Mouse (Mus musculus): Measurements from ENCODE around the gene Rras.
A peak's percentile ranks its signal among the peaks of the same experiment; 100 is the strongest.
"Not testable (repeated sequence)": the region's sequence is repeated elsewhere in the genome, so short reads cannot be mapped to it uniquely, and the experiment has no call there.

The Rras gene

GRCm38 (mm10) chr7:45000539-45001114 is 17.1 kb upstream of the Rras start:
- DNase-seq: peak in 1 of 2 experiments; percentile 15

GRCm38 (mm10) chr7:45002440-45002839 is 15.3 kb upstream of the Rras start:
- no peak for DNase-seq

DNA sequence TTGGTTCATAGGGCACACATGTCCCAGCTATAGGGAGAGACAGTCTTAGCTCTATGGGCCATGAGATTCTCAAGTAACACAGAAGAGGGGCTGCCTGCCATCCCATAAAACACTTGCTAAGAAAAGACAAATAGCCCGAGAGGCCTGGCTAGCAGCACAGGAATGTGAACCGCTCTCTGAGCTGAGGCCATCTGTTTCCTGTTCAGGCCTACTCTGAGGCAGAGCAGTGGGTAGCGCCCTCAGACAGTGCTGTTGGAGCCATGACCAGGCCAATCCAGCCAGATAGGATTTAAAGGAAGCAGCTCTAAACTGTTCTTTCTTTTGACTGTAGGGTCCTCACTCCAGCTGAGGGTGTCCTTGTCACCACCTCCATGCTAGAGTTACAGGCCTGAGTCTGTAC is 13.2 kb upstream of the Rras start:
- no peak for DNase-seq

GRCm38 (mm10) chr7:45005321-45005992 is 12.3 kb upstream of the Rras start:
- DNase-seq: no peak

GRCm38 (mm10) chr7:45006503-45006902 is 11.3 kb upstream of the Rras start:
- no peak for DNase-seq

DNA sequence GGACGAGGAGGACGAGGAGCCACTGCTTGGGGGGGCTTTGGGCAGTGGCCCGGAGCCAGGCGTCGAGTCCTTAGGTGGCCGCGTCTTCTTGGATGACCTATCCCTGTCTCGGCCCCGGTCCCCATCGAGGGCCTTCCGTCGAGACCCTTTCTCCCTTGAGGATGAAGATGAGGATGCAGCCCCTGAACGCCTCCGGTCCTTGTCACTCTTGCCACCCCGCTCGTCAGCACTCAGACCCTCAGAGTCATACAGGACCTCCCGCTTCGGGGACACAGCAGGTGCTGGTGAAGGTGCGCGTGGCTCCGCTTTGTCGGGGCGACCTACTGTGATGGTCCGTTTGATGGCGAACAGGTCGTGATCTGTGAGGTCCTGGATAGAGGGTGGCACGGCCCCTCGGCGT is 10.6 kb upstream of the Rras start:
- no peak for DNase-seq

GRCm38 (mm10) chr7:45007846-45008245 is 9.9 kb upstream of the Rras start:
- no peak for DNase-seq

GRCm38 (mm10) chr7:45008411-45008810 is 9.3 kb upstream of the Rras start:
- no peak for DNase-seq

- no peak for DNase-seq
These were observed 5.8 kb upstream of the Rras start for GRCm38 (mm10) chr7:45012011-45012410.

- DNase-seq: no peak
These were observed 4.9 kb upstream of the Rras start for GRCm38 (mm10) chr7:45012824-45013223.

- DNase-seq: no peak
These were observed 4.2 kb upstream of the Rras start for GRCm38 (mm10) chr7:45013366-45014095.

DNA sequence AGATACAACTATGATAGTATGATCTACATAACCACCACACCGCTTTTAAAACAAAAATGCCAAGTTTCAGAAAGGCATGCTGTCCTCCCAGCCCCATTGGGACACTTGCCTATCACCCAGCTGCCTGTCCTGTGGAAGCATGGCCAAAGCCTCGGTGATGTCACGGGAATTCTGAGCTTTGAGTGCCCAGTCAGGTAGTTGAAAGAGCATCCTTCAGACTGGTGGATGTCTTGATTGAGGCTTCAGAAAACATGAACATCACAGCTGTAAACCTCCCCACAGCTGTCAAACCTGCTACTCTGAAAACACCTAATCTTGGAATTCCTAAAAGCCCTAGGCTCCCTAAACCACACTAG is 3.7 kb upstream of the Rras start:
- DNase-seq: no peak

- no peak for DNase-seq
These were observed 2.3 kb upstream of the Rras start for GRCm38 (mm10) chr7:45015344-45015956.

- peak; percentile 100 for DNase-seq
These were observed 1.7 kb upstream of the Rras start, which contains the start of gene Scaf1 for GRCm38 (mm10) chr7:45015957-45016612. Gene Scaf1 (minus strand): TSS chr7:45016363.

GRCm38 (mm10) chr7:45016761-45017160 is 1.0 kb upstream of the Rras start:
- DNase-seq: no peak

DNA sequence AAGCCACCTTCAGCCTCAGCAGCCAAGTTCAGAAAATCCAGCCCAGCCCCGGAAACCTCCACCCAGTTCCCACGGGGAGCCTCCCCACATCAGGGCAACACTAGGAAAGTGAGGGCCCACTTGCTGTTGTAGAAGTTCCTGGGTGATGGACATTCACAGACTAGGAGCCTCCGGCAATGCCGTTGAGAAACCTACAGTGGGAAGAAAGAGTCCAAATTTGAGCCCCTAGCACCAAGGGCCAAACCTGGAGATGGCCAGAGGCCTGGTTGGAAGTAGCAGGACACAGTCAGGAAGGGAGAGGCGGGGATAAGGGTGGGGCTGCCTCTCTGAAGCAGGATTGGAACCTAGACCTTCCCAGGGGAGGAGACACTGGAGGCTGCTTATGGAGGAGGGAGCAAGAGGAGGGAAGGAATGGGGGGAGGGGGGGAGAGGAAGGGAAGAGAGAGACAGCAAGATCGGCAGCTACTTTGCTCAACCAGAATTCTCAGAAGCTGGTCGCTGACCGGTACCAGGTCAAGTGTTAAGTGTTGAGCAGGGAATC is 1.3 kb downstream of the Rras start:
- peak; percentile 87 to 90 for DNase-seq

- no peak for DNase-seq
These were observed 2.5 kb downstream of the Rras start for GRCm38 (mm10) chr7:45020225-45020624.

DNA sequence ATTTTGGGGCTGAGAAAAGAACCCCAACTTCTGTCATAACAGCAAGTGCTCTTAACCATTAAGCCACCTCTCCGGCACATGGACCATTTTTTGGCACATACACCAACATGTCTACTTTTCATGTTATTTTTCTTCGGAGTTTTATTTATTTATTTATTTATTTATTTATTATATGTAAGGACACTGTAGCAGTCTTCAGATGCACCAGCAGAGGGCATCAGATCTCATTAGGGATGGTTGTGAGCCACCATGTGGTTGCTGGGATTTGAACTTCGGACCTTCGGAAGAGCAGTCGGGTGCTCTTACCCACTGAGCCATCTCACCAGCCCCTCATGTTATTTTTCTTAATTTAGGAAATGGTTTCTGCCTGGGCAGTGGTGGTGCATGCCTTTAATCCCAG is 6.0 kb downstream of the Rras start:
- DNase-seq: not testable (repeated sequence)

DNA sequence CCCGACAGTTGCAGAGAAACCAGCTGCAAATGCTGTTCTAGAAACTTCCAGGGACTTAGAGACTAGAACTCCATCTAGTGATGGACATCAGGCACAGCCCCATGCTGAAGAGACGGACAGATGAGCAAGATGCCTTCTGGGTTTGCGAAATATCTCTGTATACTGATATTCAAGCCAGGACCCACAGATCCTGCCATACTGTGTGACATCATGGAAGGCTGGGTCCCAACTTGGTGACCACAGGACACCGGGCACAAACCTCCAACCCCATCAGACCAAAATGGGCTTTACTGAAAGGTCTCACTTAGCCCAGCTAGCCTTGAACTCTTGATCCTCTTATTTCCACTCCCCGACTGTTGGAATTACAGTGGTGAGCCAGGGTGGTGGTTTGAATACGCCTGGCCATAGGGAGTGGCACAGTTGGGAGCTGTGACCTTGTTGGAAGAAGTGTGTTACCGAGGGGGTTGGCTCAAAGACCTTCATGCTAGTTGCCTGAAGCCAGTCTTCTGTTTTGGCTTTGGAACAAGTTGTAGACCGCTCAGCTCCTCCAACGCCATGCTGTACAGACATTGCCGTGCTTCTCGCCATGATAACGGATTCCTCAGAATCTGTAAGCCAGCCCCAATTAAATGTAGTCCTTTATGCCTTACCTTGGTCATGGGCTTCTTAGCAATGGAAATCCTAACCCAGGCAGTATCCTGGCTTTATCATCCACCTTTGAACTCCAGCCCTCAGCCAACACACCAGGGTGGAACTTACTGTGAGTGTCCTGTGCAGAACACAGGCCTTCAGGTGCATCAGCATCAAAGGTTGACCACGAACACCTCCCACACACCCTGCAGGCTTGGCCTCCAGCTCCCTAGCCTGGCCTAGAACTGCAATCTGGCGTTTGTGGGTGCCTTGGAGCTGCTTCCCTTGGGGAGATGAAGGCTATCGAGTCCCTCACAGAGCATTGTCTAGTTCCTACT is 6.8 kb downstream of the Rras start:
- DNase-seq: no peak

- no peak for DNase-seq
These were observed 8.0 kb downstream of the Rras start for GRCm38 (mm10) chr7:45025601-45026220.

- DNase-seq: no peak
These were observed 8.5 kb downstream of the Rras start for GRCm38 (mm10) chr7:45026256-45026655.

Data from lung, adult 18-20 months (tissue).